Mouse (Mus musculus) embryonic facial prominence, embryonic 13.5 days (tissue): ENCODE results near the gene Ankzf1. TPM values are rescaled to one million over a fixed set of nuclear protein-coding genes. Genes with fewer than 3 reads are reported as not detected.
"Not testable (repeated sequence)": the region's sequence is repeated elsewhere in the genome, so short reads cannot be mapped to it uniquely, and the experiment has no call there.

Source experiments
- ATAC-seq: fragments of 200-750 bp; cut with Nextera tagmentation; 2 replicates; pipeline ENCODE4 v1.8.0; 2017; ENCODE audit warnings: low read depth; ENCODE audit not compliant: insufficient number of reproducible peaks, insufficient read depth, low FRiP score, low TSS enrichment
- H3K27ac ChIP-seq: fragments of 300-500 bp; sonication (generic); 2 replicates; pipeline ENCODE4 v1.5.1; 2015; ENCODE audit warnings: moderate library complexity, mild to moderate bottlenecking, inconsistent platforms
- H3K27me3 ChIP-seq: fragments of 300-500 bp; sonication (generic); 2 replicates; pipeline ENCODE4 v1.6.1; 2015; ENCODE audit warnings: mild to moderate bottlenecking, inconsistent platforms
- H3K36me3 ChIP-seq: fragments of 300-500 bp; sonication (generic); 2 replicates; pipeline ENCODE4 v1.6.1; 2015; ENCODE audit warnings: mild to moderate bottlenecking, inconsistent platforms
- H3K4me1 ChIP-seq: fragments of 300-500 bp; sonication (generic); 2 replicates; pipeline ENCODE4 v1.6.1; 2015; ENCODE audit warnings: inconsistent platforms
- H3K4me2 ChIP-seq: fragments of 300-500 bp; sonication (generic); 2 replicates; pipeline ENCODE4 v1.6.1; 2015; ENCODE audit warnings: moderate library complexity, mild to moderate bottlenecking, inconsistent platforms
- H3K4me3 ChIP-seq: fragments of 300-500 bp; sonication (generic); 2 replicates; pipeline ENCODE4 v1.5.1; 2015; ENCODE audit warnings: mild to moderate bottlenecking, inconsistent platforms
- H3K9ac ChIP-seq: fragments of 300-500 bp; sonication (generic); 2 replicates; pipeline ENCODE4 v1.6.1; 2015; ENCODE audit warnings: mild to moderate bottlenecking, inconsistent platforms
- H3K9me3 ChIP-seq: fragments of 300-500 bp; sonication (generic); 2 replicates; pipeline ENCODE4 v1.6.1; 2016; ENCODE audit warnings: inconsistent platforms
- WGBS: fragments of 180-500 bp; shearing (Covaris S2); methylation state at CpG from one replicate; pipeline ENCODE4 v1.1.7; 2015; ENCODE audit warnings: mixed read lengths; 5-methylcytosine and 5-hydroxymethylcytosine counted together
- polyA plus RNA-seq: library from polyadenylated mRNA; unstranded; fragments of >200 nt; fragmentation: Nextera tagmentation; extraction: Ambion mirVana; gene quantifications from 2 replicates; pipeline ENCODE4 v1.2.1, GENCODE M21; 2015

Ankzf1 gene
- polyA plus RNA-seq, 1 experiment from 2014 or later: 27.1 TPM

DNA sequence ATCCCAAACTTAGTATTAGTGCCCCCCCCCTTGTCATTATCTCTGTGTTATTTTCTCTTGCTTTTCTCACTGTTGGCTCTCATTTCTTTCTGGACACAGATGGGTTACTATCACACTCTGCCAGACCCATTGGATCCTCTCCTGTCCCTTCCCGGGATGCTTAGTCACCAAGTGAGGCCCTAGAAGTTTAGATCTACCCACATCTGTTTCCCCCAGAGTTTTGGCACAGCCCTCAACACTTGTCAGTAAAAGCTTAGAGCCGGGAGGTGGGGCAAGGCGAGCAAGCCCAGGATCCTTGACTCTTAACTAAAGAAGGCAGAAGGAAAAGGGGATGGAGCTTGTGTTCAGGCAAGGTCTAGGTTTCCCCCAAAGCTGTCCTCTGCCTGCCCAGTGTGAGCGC lies 37.2 kb downstream of the Ankzf1 start:
- no peak for ATAC-seq
- Histone ChIP-seq H3K9ac (no peak overlapping the region), H3K36me3 (no peaks in the 10 kb centered on the region), H3K27ac (no peak overlapping the region), H3K4me1 (0 out of 2 replicates have a peak, but pooled peaks cover 3% of the 10 kb centered on the region), H3K4me3 (no peak overlapping the region), H3K9me3 (no peaks in the 10 kb centered on the region), H3K4me2 (no peak overlapping the region), H3K27me3 (peaks cover 14% of the 10 kb centered on the region; the same call in 1 of the 2 replicates)
- 69% methylated on average over 4 of the region's 4 CpGs for WGBS

DNA sequence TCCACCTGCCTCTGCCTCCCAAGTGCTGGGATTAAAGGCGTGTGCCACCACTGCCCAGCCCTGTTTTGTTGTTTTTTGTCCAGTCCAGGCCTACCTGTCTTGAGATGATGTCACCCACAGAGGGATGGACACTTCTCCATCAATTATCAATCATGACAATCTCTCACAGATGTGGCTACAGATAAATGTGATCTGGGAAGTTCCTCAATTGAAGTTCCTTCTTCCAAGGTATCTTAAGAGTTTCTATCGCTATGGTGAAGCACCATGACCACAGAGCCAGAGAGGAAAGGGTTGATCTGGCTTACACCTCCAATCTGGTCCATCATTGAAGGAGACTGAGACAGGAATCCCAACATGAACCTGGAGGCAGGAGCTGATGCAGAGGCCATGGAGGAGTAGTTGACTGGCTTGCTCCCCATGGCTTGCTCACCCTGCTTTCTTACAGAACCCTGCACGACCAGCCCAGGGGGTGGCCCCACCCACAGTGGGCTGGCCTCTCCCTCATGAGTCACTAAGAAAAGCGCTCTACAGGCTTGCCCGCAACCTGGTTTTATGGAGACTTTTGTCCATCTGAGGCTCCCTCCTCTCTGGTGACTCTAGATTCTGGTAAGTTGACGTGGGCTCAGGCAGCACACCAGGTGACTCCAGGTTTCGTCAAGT lies 38.5 kb downstream of the Ankzf1 start:
- whole genome bisulfite sequencing: 74% methylated on average over 7 of the region's 7 CpGs

DNA sequence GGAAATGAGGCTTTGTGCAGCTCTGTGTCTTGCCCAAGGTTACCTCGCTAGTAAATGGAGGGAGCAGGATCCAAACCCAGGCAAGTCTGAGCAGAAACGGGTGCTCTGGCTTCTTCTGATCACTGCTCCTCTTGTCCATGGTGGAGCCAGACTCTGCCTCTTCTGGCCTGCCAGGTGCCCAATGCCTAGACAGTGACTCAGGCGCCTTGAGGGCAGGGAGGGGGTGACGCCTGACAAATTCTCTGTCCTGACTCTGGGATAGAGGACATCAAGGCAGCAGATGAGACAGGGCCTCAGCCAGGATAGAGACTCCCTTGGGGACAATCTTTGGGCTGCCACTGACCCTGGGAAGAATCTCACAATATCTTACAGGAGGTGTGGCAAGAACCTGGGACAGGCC lies 39.3 kb downstream of the Ankzf1 start:
- H3K9ac ChIP-seq: no peak overlapping the region
- H3K9me3 ChIP-seq: no peaks in the 10 kb centered on the region
- peaks cover 8% of the 10 kb centered on the region for H3K4me1 ChIP-seq
- no peak overlapping the region for H3K4me3 ChIP-seq
- 61% methylated on average over 4 of the region's 4 CpGs for WGBS
- H3K27ac ChIP-seq: no peak overlapping the region
- H3K36me3 ChIP-seq: no peaks in the 10 kb centered on the region
- no peak overlapping the region for H3K4me2 ChIP-seq
- no peak for ATAC-seq
- H3K27me3 ChIP-seq: peaks cover 14% of the 10 kb centered on the region; the same call in 1 of the 2 replicates

More for the DNA sequence above, 38.5 kb downstream of the Ankzf1 start:
- H3K4me3 ChIP-seq: no peak overlapping the region
- peaks cover 14% of the 10 kb centered on the region; the same call in 1 of the 2 replicates for H3K27me3 ChIP-seq
- ATAC-seq: no peak
- no peak overlapping the region for H3K4me2 ChIP-seq
- H3K27ac ChIP-seq: no peak overlapping the region
- no peak overlapping the region for H3K9ac ChIP-seq
- peaks cover 3% of the 10 kb centered on the region; the same call in 1 of the 2 replicates for H3K4me1 ChIP-seq
- H3K36me3 ChIP-seq: no peaks in the 10 kb centered on the region
- no peaks in the 10 kb centered on the region for H3K9me3 ChIP-seq

DNA sequence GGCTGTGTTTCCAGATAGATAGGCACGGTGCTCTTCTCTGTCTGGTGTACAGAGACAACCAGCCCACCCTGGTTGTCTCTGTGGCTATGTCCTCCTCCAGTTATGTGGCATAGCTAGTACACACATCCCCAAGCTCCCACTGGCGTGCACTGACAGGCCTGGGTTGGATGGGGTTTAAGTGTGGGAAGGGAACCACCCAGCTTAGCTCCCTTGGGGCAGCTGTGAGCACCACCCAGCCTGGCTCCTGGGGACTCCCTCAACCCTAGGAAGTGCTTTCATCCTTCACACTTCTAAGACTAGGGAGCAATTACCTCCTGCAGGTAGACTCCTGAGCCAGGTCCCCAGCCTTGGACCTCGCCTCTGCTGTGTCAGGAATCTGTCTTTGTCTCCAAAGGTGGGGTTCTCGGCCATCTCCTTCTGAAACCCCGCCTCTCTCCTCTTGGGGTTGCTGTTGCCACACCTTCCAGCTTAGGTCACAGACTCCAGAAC lies 39.8 kb downstream of the Ankzf1 start, which contains the start of gene A630095N17Rik:
TSS of gene A630095N17Rik (minus strand) at position 439 of the 489 bp plus-strand sequence.
- Histone ChIP-seq H3K4me1 (peaks cover 8% of the 10 kb centered on the region), H3K9ac (no peak within 1 kb of the TSS), H3K36me3 (no peaks in the 10 kb centered on the region), H3K4me3 (no peak within 1 kb of the TSS), H3K9me3 (no peaks in the 10 kb centered on the region), H3K27me3 (peaks cover 14% of the 10 kb centered on the region; the same call in 1 of the 2 replicates), H3K27ac (no peak within 1 kb of the TSS), H3K4me2 (no peak within 1 kb of the TSS)
- WGBS: 67% methylated on average over 5 of the region's 5 CpGs
- ATAC-seq: no peak

DNA sequence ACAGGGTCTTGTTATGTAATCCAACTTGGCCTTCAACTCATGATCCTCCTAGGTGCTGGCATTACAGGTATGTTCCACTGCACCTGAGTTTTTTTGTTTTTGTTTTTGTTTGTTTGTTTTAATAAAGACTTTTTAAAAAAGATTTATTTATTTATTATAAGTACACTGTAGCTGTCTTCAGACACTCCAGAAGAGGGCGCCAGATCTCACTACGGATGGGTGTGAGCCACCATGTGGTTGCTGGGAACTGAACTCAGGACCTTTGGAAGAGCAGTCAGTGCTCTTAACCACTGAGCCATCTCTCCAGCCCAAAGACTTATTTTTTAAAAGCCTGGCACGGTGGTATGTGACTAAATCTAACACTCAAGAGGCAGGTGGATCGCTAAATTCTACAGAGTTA lies 40.5 kb downstream of the Ankzf1 start:
- 73% methylated on average over 4 of the region's 4 CpGs for WGBS

DNA sequence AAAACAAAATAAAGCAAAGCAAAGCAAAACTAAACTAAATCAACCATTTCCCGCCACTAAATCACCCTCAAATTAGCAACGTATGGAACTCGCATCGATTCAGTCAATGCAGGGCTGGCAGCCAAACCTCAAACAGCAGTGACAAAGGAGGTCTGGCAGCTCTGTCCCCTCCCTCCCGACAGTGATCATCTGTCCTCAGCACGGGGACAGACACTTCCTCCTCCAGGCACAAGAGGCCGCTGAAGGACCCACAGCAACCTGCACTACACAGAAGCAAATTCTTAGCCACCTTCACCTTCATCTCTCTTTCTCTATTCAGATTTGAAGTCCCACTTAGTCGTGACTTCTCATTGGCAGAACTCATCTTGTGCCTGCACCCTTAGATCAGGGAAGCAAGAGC lies 42.7 kb downstream of the Ankzf1 start:
- Histone ChIP-seq H3K9me3 (no peaks in the 10 kb centered on the region), H3K36me3 (peaks cover 7% of the 10 kb centered on the region; the same call in 1 of the 2 replicates), H3K4me3 (no peak overlapping the region), H3K27ac (no peak overlapping the region), H3K4me1 (peaks cover 18% of the 10 kb centered on the region), H3K4me2 (no peak overlapping the region), H3K9ac (no peak overlapping the region), H3K27me3 (peaks cover 12% of the 10 kb centered on the region; the same call in 1 of the 2 replicates)
- ATAC-seq: no peak
- WGBS: 2% methylated on average over 8 of the region's 8 CpGs

More for the DNA sequence above, 40.5 kb downstream of the Ankzf1 start:
- not testable (repeated sequence) for H3K27ac ChIP-seq, H3K9me3 ChIP-seq, ATAC-seq, H3K4me2 ChIP-seq, H3K4me3 ChIP-seq, H3K9ac ChIP-seq, H3K36me3 ChIP-seq
- Histone ChIP-seq H3K4me1 (peaks cover 16% of the 10 kb centered on the region), H3K27me3 (peaks cover 14% of the 10 kb centered on the region; the same call in 1 of the 2 replicates)

DNA sequence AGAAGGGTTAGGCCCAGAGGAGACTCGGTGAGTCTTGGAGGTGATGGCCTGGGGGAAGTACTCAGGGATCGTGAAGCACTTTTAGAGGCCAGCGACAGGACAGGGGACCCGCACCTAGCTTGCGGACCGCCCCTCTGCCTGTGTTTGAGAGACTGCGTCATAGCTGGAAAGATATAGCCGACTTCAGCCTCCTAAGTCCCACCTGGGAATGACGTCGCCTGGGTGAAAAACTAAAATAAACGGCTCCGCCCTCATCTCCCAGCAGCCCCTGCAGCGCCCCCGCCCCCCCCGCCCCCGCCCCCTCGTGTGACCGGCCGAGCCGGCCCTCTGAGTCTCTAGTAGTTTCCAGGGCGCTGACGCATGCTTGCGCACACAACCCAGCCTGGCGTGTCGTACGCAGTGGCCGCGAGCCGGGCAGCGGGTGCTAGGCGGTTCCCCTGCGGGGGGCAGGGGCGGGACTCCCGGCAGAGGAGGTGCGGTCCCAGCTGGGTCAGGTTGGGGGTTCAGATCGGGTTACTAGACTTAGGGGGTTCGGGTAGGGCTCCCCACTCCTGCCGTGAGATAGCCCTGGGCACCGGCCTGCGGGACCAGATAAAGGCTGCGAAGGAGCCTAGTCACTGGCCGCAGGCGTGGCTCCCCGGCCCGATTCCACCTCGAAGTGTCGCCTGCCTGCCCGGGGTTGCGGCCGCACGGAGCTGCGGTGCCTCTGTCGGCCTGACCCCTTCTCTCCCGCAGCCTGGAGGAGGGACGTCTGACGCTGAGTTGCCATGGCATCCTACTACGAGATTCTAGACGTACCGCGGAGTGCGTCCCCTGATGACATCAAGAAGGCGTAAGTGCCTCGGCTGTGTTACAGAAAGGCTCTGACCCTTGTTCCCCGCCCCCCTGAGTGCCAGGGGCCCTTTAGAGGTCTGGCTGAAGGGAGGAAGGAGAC lies 44.4 kb downstream of the Ankzf1 start, which contains the start of gene Dnajb2:
TSS of gene Dnajb2 (plus strand) at position 290 of the 934 bp plus-strand sequence.
- H3K27ac ChIP-seq: peak within 1 kb of the TSS; percentile 80
- peaks cover 18% of the 10 kb centered on the region for H3K4me1 ChIP-seq
- H3K4me2 ChIP-seq: peak within 1 kb of the TSS; percentile 93
- H3K9me3 ChIP-seq: no peaks in the 10 kb centered on the region
- WGBS: under 1% methylated on average over 63 of the region's 64 CpGs
- H3K9ac ChIP-seq: peak within 1 kb of the TSS; percentile 91
- H3K27me3 ChIP-seq: peaks cover 6% of the 10 kb centered on the region; the same call in 1 of the 2 replicates
- H3K36me3 ChIP-seq: peaks cover 22% of the 10 kb centered on the region
- ATAC-seq: peak; percentile 82
- peak within 1 kb of the TSS; percentile 72 for H3K4me3 ChIP-seq

DNA sequence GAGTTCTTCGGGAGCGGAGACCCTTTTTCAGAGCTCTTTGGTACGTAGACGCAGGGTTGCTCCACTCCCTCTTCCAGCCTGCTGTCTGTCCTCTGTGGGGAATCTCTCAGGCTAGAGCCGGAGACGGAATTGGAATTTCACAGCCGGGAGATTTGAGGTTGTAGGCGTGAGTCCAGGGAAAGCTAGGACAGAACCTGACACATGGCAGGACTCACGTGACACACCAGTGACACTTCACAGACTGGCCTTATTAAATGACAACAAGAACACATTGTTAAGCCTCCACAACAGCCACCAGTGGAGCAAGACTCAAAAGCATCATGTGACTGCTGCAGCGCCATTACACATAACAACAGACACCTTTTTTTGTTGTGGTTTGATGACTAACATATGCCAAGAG lies 47.6 kb downstream of the Ankzf1 start:
- no peaks in the 10 kb centered on the region for H3K9me3 ChIP-seq
- H3K4me2 ChIP-seq: no peak overlapping the region
- no peak for ATAC-seq
- H3K27me3 ChIP-seq: no peaks in the 10 kb centered on the region
- WGBS: 84% methylated on average over 10 of the region's 10 CpGs
- no peak overlapping the region for H3K4me3 ChIP-seq
- H3K4me1 ChIP-seq: peaks cover 14% of the 10 kb centered on the region
- no peak overlapping the region for H3K27ac ChIP-seq
- H3K9ac ChIP-seq: no peak overlapping the region
- H3K36me3 ChIP-seq: peaks cover 51% of the 10 kb centered on the region

DNA sequence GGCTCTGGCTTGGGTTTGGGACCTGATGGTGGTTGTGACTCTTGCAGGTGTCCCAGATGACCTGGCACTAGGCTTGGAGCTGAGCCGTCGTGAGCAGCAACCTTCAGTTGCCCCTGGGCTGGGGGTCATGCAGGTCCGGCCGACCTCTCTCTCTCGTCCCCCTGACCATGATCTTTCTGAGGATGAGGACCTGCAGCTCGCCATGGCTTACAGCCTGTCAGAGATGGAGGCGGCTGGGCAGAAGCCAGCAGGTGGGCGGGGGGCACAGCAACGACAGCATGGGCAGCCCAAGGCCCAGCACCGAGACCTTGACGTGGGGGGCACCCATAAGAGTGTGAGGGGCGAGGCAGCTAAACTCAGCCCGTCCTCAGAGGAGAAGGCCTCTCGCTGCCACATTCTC lies 51.5 kb downstream of the Ankzf1 start:
- ATAC-seq: no peak
- no peak overlapping the region for H3K27ac ChIP-seq
- peaks cover 51% of the 10 kb centered on the region for H3K36me3 ChIP-seq
- WGBS: 85% methylated on average over 14 of the region's 14 CpGs
- H3K9ac ChIP-seq: no peak overlapping the region
- no peak overlapping the region for H3K4me2 ChIP-seq
- H3K27me3 ChIP-seq: no peaks in the 10 kb centered on the region
- peaks cover 12% of the 10 kb centered on the region for H3K4me1 ChIP-seq
- H3K9me3 ChIP-seq: no peaks in the 10 kb centered on the region
- no peak overlapping the region for H3K4me3 ChIP-seq

DNA sequence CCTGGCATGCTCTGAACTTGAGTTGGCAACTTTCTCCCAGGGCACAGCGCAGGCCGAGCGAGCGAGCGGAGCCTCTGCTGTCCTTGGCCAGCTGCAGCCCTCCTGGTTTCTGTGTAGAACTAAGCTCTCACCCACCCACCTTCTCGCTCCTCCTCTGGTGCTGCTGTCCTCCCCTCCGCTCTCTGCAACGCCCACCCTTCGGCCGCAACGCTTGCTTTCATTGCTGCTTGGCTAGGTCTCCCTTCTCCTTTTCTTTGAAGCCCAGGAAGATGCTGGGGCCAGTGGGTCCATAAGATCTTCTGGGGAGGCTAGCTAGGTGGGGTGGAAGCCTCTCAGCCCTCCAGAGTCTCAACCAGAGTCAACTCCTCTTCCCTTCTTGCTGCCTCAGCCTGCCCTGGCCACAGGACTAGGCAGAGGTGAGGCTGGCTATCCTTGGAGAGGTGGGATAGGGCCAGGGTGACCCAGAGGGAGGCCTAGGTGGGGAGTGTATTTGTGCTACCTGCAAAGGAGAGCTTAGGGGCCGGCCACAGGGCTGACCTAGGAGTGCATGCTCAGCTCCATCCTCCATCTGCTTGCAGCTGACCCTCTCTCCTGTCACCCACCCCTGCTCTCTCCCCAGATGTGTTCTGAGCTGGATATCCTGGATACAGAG lies 52.4 kb downstream of the Ankzf1 start:
- H3K4me2 ChIP-seq: no peak overlapping the region
- H3K9me3 ChIP-seq: no peaks in the 10 kb centered on the region
- peaks cover 47% of the 10 kb centered on the region for H3K36me3 ChIP-seq
- no peak overlapping the region for H3K4me3 ChIP-seq
- peaks cover 14% of the 10 kb centered on the region for H3K4me1 ChIP-seq
- ATAC-seq: no peak
- no peak overlapping the region for H3K9ac ChIP-seq
- no peaks in the 10 kb centered on the region for H3K27me3 ChIP-seq
- WGBS: 86% methylated on average over 12 of the region's 12 CpGs
- no peak overlapping the region for H3K27ac ChIP-seq

DNA sequence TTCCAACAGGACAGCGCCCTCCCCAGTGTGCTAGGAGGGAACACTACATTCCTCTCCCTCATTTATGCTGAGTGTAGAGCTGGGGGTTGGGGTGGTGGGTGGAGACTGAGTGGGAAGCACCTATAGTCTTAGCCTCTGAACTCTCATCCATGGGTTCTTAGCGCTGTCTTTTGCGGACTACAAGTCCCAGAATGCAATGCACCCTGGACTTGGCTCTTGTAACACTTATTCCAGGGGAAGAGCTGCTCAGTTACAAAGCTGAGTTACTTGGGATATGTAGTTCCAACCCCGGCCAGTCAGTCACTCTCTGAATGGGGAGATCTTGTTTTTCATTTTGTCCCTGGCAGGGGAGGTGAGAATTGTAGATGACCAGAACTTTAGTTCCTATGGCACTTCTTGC lies 52.9 kb downstream of the Ankzf1 start:
- peaks cover 14% of the 10 kb centered on the region for H3K4me1 ChIP-seq
- no peak overlapping the region for H3K27ac ChIP-seq
- H3K36me3 ChIP-seq: peaks cover 41% of the 10 kb centered on the region
- no peak overlapping the region for H3K9ac ChIP-seq
- no peak for ATAC-seq
- 15% methylated on average over 4 of the region's 4 CpGs for WGBS
- no peak overlapping the region for H3K4me3 ChIP-seq
- H3K4me2 ChIP-seq: no peak overlapping the region
- H3K27me3 ChIP-seq: no peaks in the 10 kb centered on the region
- no peaks in the 10 kb centered on the region for H3K9me3 ChIP-seq
